Mouse (Mus musculus) MEL (cell line): ENCODE measurements around the gene Rpl6.
"Not testable (repeated sequence)": the region's sequence is repeated elsewhere in the genome, so short reads cannot be mapped to it uniquely, and the experiment has no call there.

ENCODE experiments used
- EP300 ChIP-seq, 2 experiments: IDR thresholded peaks; 2 replicates each; pipeline ENCODE4 v1.6.1; 2011; ENCODE audit warnings: improper control_type of control experiment in 2 of 2, low read length in 2 of 2, low read depth in 1 of 2, mild to moderate bottlenecking in 1 of 2
- MAX ChIP-seq: IDR thresholded peaks from 2 replicates; pipeline ENCODE4 v1.6.1; 2011; ENCODE audit warnings: low read length, improper control_type of control experiment

GRCm38 (mm10) chr5:121227330-121227729 is 23.0 kb downstream of the Rpl6 start:
- not testable (repeated sequence) for TF ChIP-seq EP300 (IDR thresholded peaks at IDR 0.05; ENCODE audit: low read depth in 1 of 2, low read length in 2 of 2); MAX
